Comparison of ENCODE assay signal across 25 mouse cellular contexts in genomic region chr8:80048256-80048655, GRCm38 (mm10). TPM values are rescaled to one million over a fixed set of nuclear protein-coding genes. Genes with fewer than 3 reads are reported as not detected.
"Had no signal": no experiment of that assay in that cellular context is flagged by ENCODE, and none has a peak within 500 bp of the region (broad histone marks: within the 10 kb centered on the region; RNA-seq: fewer than 3 reads in every experiment).

No protein-coding gene starts in this region.

- H3K27me3 ChIP-seq: limb, embryonic 15.5 days; lung, embryonic 15.5 days had no signal

- H3K9ac ChIP-seq: limb, embryonic 12.5 days; limb, embryonic 15.5 days; liver, embryonic 14.5 days; lung, embryonic 15.5 days; midbrain, embryonic 13.5 days had no signal

- DNase-seq: kidney, adult 2 months; kidney, postnatal 10 days; kidney, postnatal 36 days; layer of hippocampus, postnatal 36 days; lung, adult 18-20 months; lung, postnatal 10 days; lung, postnatal 36 days; right cerebral cortex, adult 18-20 months; right cerebral cortex, postnatal 14 days; right cerebral cortex, postnatal 4 days; thymus, adult 2 months; thymus, postnatal 25 days had no signal

- H3K4me1 ChIP-seq: limb, embryonic 15.5 days; midbrain, embryonic 13.5 days had no signal

- H3K27ac ChIP-seq: left cerebral cortex, adult 2 months; limb, embryonic 12.5 days; limb, embryonic 15.5 days; liver, embryonic 14.5 days; lung, embryonic 15.5 days; midbrain, embryonic 10.5 days; midbrain, embryonic 13.5 days; stomach, postnatal 0 days had no signal

- ATAC-seq: midbrain, embryonic 13.5 days; midbrain, embryonic 16.5 days had no signal

- H3K36me3 ChIP-seq: limb, embryonic 12.5 days; limb, embryonic 15.5 days; midbrain, embryonic 13.5 days had no signal

- H3K4me2 ChIP-seq: limb, embryonic 12.5 days; limb, embryonic 15.5 days; liver, embryonic 11.5 days; midbrain, embryonic 13.5 days had no signal

- H3K4me3 ChIP-seq: left cerebral cortex, adult 2 months; limb, embryonic 12.5 days; limb, embryonic 15.5 days; lung, embryonic 15.5 days; megakaryocyte, embryonic 14.5 days; midbrain, embryonic 10.5 days; midbrain, embryonic 13.5 days; myocyte had no signal

- H3K9me3 ChIP-seq: limb, embryonic 12.5 days; limb, embryonic 15.5 days; lung, embryonic 15.5 days; megakaryocyte, embryonic 14.5 days; midbrain, embryonic 10.5 days; midbrain, embryonic 13.5 days had no signal

RNA-seq across cellular contexts. Expression of gene Hhip, which starts 9.6 kb away (rescaled TPM):
- total RNA-seq: monocyte, adult 5-6 weeks had no signal
